Mouse (Mus musculus) activated CD4-positive, CD25-positive, alpha-beta regulatory T cell, adult 4 months (primary cell): ENCODE data around the gene Olfr549. TPM values are rescaled to one million over a fixed set of nuclear protein-coding genes. Genes with fewer than 3 reads are reported as not detected.

ENCODE experiments used
- ATAC-seq: one replicate; pipeline ENCODE4 v1.8.0; 2017
- polyA plus RNA-seq, 2 experiments: library from polyadenylated mRNA; unstranded; fragments of 100-300 nt; shearing (Covaris generic); gene quantifications; one replicate each; pipeline ENCODE4 v1.2.1; 2017

Gene Olfr549
- polyA plus RNA-seq: not detected

DNA sequence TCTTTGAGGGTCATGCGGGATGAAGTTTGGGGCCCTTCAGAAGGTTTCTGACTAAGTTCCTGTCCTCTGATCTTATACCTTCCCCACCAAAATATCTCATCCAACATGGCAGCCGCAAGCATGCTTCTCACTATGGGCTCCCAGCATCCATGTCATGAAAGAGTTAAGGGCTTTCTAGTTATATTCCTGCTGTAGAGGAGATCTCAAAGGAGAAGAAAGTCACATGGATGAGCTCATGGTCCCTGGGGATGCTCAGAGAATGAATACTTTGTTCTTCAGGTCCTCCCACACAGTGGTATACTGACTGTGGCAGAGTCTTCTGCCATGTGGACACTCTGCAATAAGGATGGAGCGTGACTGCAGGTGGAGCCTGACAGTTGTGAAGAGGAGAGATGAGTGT is at the start of gene Olfr549:
Gene Olfr549, plus strand, starts transcription at position 301 of the 400 bp plus-strand sequence.
- ATAC-seq: no peak

- ATAC-seq: no peak
These were observed 47.7 kb upstream of the Olfr549 start for GRCm38 (mm10) chr7:102501986-102502385.

DNA sequence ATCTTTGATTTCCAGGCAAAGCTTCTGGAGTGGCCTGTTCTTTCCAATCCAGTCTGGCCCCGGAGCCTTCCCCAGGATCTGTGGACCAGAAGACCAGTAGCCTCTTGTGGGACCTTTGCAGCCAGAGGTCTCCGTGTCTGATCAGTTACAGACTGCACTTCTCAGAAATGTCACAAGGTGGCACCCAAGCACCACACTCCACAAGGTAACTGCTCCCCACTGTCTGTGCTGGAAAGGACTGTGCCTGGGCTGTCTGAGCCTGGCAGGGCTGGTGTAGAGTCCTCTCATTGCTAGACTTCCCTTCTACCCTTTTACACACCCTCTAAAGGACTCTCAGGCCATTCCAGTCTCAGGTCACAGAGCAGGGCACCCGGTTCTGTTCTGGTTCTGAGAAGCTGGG is 42.8 kb upstream of the Olfr549 start:
- peak; percentile 66 for ATAC-seq

GRCm38 (mm10) chr7:102508066-102508465 is 41.6 kb upstream of the Olfr549 start:
- ATAC-seq: no peak

GRCm38 (mm10) chr7:102508666-102509065 is 41.0 kb upstream of the Olfr549 start:
- ATAC-seq: no peak

- no peak for ATAC-seq
These were observed 39.9 kb upstream of the Olfr549 start for GRCm38 (mm10) chr7:102509726-102510125.

DNA sequence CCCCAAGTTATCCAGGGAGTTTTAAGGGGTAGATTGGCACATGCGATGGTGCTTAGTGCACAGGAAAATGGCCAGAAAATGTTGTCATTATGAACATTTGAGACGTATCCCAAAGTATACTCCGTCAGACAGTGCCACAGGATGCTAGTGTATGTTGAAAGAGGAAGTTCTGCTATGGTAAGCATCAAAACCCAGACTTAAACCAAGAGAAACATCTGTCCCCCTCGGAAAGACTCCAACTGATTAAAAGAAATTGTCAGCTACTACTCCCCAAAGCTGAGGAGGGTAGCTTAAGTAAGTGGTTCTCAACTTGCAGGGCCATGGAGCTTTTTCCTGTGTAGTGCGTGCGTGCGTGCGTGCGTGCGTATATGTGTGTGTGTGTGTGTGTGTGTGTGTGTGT is 37.7 kb upstream of the Olfr549 start:
- ATAC-seq: no peak

DNA sequence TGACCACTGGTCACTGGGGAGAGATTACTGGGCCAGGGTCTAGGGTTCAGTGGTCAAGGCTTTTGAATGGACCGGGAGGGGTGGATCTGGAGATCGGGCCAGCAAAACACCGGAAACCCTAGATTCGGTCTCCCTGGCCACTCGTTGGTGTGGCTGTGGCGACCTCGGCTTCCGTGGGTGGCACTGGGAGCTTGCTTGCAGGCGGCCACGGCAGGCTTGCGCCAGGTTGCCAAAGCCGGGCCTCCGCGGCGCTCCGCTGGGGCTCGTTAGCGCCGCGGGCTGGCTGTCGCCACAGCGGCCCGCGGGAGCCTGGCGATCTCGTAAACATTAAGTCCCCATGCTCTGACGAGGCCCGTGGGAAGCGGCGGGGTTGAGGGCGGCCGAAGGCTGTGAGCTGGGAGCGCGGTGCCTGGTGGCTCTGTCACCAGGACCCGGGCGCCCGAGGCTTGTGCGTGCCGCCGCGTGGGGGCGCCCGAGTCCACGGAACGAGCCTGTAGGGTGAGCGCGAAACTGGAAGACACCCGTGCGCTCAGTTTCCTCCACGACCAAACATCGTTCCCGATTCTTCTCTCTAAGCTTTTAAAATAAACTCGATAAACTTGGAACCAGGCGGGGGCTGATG is 36.7 kb upstream of the Olfr549 start:
- peak; percentile 93 for ATAC-seq

DNA sequence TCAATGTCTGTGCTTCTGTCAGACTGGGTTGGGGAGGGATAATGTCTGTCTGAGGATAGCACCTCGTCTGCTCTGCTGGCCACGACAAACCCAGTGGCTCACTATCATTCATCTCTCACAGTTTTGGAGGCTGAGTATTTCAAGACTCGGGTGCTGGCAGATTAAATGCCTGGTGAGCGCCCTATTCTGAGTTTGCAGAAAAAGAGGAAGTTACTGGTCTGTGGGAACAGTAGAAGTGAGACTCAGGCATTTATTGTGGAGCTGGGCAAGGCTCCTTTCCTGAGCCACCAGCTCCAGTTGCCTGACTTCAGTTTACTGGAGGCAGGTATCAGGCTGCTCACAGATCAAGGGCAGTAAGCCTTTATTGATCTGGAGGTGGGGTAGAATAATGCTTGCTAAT is 35.5 kb upstream of the Olfr549 start:
- ATAC-seq: no peak

DNA sequence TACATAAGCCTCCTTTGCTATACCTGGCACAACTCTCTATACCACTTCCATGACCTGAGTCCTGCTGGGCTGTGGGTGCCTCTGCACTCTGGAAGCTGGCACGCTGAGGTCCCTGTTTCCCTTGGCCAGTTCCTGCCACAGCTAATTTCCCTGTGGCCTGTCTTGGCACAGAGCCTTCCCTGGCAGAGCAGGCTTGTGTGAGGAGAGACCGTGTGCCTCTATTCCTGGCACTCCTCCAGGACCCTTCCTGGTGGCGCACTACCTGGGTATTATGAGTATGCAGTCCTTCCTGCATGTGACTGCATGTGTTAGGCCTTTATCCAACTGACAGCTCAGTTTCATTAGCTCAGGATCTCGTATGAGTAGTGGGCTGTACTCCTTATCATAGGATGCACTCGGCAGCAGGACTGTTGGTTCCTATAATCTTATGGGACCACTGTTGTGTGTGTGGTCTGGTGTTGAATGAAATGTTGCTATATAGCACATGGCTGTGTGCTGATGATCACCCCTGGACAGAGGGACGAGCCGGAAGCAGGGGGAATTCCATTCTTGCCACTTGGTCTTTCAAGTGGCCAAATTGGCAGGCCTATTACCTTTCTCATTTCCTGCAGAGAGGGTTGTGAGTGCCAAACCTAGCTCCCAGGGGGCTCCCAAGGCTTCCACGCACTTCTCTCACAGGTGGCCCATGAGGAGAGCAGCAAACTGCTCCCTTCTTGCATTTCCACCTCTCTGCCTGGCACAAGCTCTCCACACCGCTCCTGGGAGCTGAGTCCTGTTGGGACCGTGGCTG is 33.2 kb upstream of the Olfr549 start:
- ATAC-seq: no peak

GRCm38 (mm10) chr7:102517051-102517335 is 32.7 kb upstream of the Olfr549 start:
- ATAC-seq: no peak

DNA sequence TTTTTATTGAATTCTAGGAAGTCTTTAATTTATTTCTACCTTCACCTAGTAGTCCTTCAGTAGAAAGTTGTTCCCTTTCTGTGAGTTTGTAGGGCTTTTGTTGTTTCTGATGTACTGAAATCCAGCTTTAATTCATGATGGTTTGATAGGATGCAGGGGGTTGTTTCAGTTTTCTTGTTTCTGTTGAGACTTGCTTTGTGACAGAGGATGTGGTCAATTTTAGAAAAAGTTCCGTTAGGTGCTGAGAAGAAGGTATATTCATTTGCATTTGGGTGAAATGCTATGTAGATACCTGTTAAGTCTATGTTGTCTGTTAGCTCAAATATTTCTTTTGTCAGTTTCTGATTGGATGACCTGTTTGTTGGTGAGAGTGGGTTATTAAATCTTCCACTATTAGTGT is 20.6 kb upstream of the Olfr549 start:
- peak; percentile 93 for ATAC-seq

DNA sequence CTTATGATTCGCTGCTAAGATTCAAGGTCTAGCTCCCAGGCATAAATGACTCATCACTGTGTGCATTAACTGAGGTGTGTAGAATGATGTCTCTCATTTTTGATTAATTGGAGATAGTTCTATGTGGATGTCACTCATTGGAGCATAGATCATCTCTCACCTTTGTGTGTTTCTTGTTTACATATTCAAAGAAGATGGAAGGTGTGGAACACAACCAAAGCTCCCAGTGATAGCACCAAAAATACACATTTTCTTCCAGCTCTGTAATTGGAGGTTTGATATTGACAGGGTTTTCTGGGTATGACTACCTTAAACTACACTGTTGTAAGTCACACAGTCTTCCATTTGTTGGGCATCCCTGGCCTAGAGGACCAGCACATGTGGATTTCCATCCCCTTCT is 15.2 kb upstream of the Olfr549 start, which contains the start of gene Olfr547:
Gene Olfr547, plus strand, starts transcription at position 301 of the 400 bp plus-strand sequence.
- ATAC-seq: no peak

DNA sequence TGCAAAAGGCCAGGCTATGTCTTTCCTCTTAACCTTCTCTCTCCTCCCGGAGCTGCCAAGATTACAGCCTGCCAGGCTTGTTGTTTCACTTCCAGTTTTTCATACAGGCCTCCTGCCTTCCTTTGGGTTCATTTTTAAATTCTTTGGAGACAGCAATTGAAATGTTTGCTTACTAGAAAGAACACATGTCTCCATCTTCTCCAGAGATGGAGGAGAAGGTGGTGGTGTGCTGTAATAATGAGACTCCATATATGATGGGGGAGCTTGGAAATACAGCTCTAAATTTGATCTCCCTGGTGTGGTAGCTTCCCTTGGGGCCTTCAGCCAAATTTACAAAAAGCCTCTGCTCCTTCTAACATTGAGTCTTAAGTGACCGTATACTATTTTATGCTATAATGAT is 9.1 kb upstream of the Olfr549 start, which contains the start of gene Olfr548-ps1:
Gene Olfr548-ps1, plus strand, starts transcription at position 301 of the 400 bp plus-strand sequence.
- ATAC-seq: no peak

DNA sequence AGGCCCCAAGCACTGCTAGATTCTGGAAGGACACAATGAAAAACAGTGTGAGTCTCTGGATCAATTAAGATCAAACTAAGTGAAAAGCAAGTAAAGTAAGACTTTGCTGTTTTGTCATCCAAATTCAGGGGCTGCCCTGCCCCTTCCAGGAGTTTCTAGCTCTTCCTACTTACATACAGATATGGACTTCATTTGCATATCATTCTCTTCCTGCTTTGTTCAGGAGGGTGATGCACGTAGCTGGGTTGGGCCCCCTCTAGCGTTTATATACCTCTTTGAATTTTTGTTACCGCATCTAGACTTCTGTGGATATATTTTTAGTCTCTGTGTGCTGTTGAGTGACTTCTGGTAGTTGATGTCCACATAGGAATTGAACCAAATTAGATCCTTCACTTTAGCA is 8.4 kb upstream of the Olfr549 start:
- ATAC-seq: no peak

DNA sequence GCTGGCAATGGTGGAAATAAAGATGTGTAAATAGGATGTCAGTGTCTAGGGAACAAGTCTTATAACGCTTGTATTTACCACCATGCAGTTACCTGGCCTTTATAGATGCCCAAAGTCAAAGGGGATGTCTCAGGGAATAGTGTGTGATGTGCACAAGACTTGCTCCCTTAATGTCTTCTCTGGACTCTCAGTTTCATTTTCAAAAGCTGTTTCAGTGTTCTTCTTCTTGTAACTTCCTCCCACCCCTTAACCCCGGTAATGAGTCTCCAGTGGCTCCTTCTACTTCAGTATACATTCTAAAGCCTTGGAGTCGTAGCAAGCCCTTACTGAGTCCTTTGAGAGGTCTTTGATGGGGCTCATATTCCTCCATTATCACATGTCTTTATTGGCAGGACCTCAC is 3.6 kb downstream of the Olfr549 start:
- peak; percentile 43 for ATAC-seq

DNA sequence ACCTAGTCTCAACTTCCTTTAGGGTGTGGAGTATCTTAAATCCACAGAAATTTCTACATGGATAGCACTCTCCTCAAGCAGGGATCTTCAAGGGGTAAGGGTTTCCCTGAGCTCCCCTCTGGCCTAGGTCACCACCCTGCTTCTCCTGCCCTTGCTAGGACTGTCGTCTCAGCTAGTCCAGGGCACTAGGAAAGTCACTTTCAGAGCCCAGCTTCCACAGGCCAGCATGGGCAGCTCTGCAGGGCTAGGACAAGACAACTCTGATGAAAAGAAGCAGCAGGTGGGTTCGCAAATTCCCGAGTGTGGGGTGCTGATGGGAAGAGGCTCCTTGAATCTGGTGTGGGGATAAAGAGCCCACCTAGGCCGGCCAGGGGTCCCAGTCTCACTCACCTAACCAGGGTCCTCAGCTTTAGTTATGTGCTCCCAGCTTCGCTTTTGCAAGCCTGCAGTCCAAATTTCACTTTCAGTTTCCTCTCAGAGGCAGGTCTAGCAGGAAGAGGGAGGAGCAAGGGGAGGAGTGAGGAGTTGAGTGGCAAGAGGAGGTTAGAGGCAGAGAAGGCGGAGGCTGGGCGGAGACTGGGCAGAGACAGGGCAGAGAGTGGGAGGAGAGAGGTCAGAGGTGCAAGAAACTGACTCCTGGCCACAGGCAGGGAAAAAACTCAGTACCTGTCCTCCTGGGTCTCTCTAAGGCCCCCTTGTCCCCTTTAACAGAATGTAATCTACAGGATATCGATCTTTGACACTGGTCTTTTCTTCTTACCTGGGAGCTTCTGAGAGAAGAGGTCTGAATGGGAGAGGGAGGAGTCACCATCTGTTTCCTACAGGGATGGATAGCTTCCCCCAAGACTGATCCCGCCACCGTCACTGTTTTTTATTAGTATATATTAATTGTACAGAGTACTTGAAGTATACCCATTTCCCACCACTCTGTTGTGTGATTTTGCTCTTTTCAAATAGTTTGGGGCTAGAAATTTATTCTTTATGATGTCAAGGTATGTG is 15.6 kb downstream of the Olfr549 start, which contains the start of gene Trim21:
Gene Trim21, minus strand, starts transcription at position 488 of the 999 bp plus-strand sequence.
- peak; percentile 100 for ATAC-seq

- ATAC-seq: no peak
These were observed 16.5 kb downstream of the Olfr549 start for GRCm38 (mm10) chr7:102566219-102566618.

GRCm38 (mm10) chr7:102571142-102571541 is 21.5 kb downstream of the Olfr549 start, which contains the start of gene Olfr550:
Olfr550 (plus strand) TSS chr7:102571442.
- ATAC-seq: no peak

DNA sequence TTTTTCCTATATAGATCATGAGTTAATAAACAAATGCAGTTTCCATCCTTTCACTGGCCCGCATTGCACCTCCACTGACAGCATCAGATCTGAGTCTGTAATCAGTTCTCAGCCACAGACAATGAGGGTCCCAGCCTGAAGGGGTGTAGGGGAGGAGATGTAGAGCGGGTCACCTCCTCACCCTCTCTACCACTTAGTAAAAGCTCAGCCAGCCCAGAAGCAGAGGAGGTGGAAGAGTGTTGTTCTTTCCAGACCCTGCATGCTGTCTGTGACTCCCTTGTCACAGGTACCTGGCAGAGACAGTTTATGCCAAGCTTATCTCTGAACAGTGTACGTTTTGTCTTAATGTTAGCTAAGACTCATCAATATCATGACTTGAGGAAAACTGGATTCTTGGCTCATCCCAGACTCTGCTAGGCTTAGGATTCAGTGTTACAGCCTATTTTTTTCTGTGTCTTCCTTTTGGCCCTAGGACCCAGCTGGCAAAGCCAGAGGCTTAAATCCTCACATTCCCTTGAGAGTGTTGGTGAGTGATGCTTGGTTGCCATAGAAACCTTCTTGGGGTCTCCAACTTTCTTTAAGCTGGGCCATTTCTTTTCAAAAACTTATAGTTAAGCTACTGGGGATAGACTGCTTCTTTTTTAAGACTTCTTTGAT is 23.6 kb downstream of the Olfr549 start:
- no peak for ATAC-seq

- ATAC-seq: no peak
These were observed 26.3 kb downstream of the Olfr549 start for GRCm38 (mm10) chr7:102575998-102576397.

DNA sequence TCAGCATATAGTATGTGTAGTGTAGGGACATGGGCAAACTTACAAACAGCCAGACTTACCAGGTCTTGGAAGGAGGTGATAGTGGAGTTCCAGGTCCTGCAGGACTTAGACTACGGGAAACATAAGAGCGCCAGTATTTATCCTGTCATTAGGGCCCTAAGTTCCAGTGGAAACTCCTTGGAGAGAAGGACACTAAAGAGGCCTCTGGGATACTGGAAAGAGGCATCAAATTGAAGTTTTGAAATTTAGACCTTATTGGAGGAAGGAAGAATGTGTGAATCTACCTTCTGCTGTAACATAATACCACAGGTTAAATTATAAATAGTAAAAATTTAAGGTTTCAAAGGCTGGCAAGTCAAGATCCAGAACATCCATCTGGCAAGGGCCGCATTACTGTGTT is 42.1 kb downstream of the Olfr549 start, which contains the start of gene Olfr551:
Gene Olfr551, minus strand, starts transcription at position 101 of the 400 bp plus-strand sequence.
- ATAC-seq: no peak
